Mouse (Mus musculus): ENCODE measurements at regions not wholly inside any gene's neighbourhood (a gene's known extent, or its start where the extent isn't known, plus 50 kb on each side); places are given as distances from the start of the nearest gene placed in this dataset.

DNA sequence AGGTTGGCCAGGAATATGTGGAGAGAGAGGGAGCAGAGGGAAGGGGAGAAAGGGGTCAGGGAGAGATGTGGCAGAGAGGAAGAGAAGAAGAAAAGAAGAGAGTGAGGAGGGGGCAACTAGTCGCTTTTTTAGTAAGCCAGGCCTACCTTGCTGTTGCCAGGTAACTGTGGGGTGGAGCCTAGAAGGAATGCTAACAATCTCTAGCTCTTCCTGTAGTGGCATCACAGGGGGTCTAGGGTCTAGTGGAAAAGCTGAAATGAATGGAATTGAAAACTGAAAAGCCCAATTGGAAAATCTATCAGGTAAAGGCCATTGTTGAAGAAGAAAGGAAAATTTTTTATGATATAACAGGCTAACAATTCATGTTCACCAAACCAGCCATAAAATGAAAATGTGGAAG, 336.5 kb downstream of the Phf14 start:
- H3K9me3 ChIP-seq: no peaks in the 10 kb centered on the region
- DNase-seq (ENCODE audit: low spot score): no peak
- no peaks in the 10 kb centered on the region for H3K27me3 ChIP-seq (replicated peaks; ENCODE audit: low read depth, poor library complexity, severe bottlenecking)
- H3K4me3 ChIP-seq: no peak overlapping the region
- H3K27ac ChIP-seq (replicated peaks): no peak overlapping the region
- 32% methylated on average over 1 of the region's 1 CpGs for WGBS
- H3K36me3 ChIP-seq (replicated peaks): no peaks in the 10 kb centered on the region
- H3K4me1 ChIP-seq: no peaks in the 10 kb centered on the region

DNA sequence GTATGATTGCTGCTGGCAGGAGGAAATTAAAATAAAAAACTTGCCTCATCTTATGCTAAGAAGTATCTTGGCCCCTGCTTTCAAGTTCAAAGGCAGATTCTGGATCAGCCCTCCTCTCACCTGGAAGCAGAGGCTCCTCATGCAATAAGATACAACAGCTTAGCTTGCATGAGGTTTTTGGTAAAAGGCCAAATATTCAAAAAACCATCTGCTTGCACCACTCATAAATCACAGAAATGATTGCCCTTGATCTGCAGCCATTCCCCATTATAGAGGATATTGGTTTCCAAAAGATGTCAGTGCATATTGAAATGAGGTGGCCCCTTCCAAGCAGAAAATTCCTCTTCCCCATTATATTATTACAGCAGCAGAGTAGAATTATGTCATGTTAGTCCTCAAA, 340.4 kb downstream of the Phf14 start:
- no peaks in the 10 kb centered on the region for H3K36me3 ChIP-seq (replicated peaks)
- H3K4me3 ChIP-seq: no peak overlapping the region

GRCm38 (mm10) chr6:12248599-12248998, 341.0 kb downstream of the Phf14 start:
- Histone ChIP-seq H3K27ac (replicated peaks) (no peak overlapping the region), H3K4me1 (no peaks in the 10 kb centered on the region), H3K9me3 (no peaks in the 10 kb centered on the region), H3K27me3 (replicated peaks; ENCODE audit: low read depth, poor library complexity, severe bottlenecking) (no peaks in the 10 kb centered on the region), H3K4me3 (no peak overlapping the region), H3K36me3 (replicated peaks) (no peaks in the 10 kb centered on the region)
- 78% methylated on average over 4 of the region's 4 CpGs for WGBS
- DNase-seq (ENCODE audit: low spot score): no peak

More for the DNA sequence above, 340.4 kb downstream of the Phf14 start:
- no peaks in the 10 kb centered on the region for H3K27me3 ChIP-seq (replicated peaks; ENCODE audit: low read depth, poor library complexity, severe bottlenecking)
- no peak overlapping the region for H3K27ac ChIP-seq (replicated peaks)
- no peaks in the 10 kb centered on the region for H3K9me3 ChIP-seq
- DNase-seq (ENCODE audit: low spot score): no peak
- no peaks in the 10 kb centered on the region for H3K4me1 ChIP-seq

DNA sequence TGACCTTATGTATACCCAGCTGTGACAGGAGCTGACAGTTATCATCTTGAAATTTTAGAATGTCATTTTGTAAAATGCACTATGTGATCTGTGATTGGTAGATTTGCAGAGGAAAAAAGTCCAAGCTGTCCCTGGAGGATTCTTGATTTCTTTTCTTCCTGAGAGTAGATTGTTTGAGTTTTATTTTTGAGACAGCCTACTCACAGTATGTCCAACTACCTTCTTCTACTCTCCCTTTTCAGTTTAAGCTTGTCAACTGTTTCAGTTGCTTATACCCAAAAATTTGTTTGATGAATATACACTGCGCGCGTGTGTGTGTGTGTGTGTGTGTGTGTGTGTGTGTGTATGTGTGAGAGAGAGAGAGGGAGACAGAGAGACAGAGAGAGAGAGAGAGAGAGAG, 346.9 kb downstream of the Phf14 start:
- no peaks in the 10 kb centered on the region for H3K27me3 ChIP-seq (replicated peaks; ENCODE audit: low read depth, poor library complexity, severe bottlenecking)
- no peak overlapping the region for H3K4me3 ChIP-seq
- no peaks in the 10 kb centered on the region for H3K36me3 ChIP-seq (replicated peaks)
- H3K4me1 ChIP-seq: peaks cover 11% of the 10 kb centered on the region; the same call in 1 of the 2 replicates
- no peak overlapping the region for H3K27ac ChIP-seq (replicated peaks)
- 96% methylated on average over 3 of the region's 3 CpGs for WGBS
- H3K9me3 ChIP-seq: no peaks in the 10 kb centered on the region
- DNase-seq (ENCODE audit: low spot score): no peak

DNA sequence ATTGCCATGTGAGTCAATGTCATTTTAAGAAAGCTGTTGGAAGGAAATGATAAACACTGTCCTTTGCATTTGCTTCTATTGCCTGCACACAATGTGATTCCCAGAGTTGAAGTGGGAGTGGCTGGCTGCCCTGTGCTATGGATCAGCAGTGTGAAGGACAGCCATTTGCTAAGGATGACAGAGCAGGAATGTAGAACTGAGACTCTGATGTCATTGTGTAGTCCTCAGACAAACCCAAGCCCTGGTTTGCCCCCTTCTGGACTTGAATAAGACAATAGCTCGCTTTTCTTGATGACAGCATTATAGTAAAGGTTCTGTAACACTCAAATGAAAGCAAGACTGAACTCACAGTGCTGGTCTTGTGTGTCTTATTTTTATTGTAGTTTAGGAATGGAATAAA, 347.8 kb downstream of the Phf14 start:
- Histone ChIP-seq H3K9me3 (no peaks in the 10 kb centered on the region), H3K27ac (replicated peaks) (no peak overlapping the region), H3K27me3 (replicated peaks; ENCODE audit: low read depth, poor library complexity, severe bottlenecking) (no peaks in the 10 kb centered on the region), H3K4me3 (no peak overlapping the region), H3K36me3 (replicated peaks) (no peaks in the 10 kb centered on the region), H3K4me1 (peaks cover 13% of the 10 kb centered on the region; the same call in 1 of the 2 replicates)
- 81% methylated on average over 1 of the region's 1 CpGs for WGBS
- no peak for DNase-seq (ENCODE audit: low spot score)

DNA sequence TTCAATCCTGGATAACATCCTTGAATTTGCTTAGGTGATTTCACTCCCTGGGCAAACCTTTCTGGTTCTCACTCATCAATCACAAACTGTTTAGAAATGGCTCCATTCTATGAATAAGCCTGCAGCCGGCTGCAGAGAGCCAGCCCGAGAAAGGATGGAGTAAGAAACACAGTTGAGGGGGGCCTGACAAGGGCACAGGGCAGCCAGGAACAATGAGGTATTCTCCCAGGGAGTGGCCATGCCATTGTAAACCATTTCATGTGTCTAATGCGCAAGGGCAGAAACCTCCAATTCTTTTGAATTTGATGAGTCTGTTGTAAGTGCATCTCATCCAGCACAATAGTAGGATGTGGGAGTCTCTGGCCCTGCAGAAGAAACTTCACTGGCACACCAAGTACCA, 350.7 kb downstream of the Phf14 start:
- no peak for DNase-seq (ENCODE audit: low spot score)
- Histone ChIP-seq H3K36me3 (replicated peaks) (no peaks in the 10 kb centered on the region), H3K9me3 (no peaks in the 10 kb centered on the region), H3K27me3 (replicated peaks; ENCODE audit: low read depth, poor library complexity, severe bottlenecking) (no peaks in the 10 kb centered on the region), H3K27ac (replicated peaks) (no peak overlapping the region), H3K4me3 (no peak overlapping the region), H3K4me1 (peaks cover 14% of the 10 kb centered on the region; the same call in 1 of the 2 replicates)
- WGBS: 66% methylated on average over 3 of the region's 3 CpGs

DNA sequence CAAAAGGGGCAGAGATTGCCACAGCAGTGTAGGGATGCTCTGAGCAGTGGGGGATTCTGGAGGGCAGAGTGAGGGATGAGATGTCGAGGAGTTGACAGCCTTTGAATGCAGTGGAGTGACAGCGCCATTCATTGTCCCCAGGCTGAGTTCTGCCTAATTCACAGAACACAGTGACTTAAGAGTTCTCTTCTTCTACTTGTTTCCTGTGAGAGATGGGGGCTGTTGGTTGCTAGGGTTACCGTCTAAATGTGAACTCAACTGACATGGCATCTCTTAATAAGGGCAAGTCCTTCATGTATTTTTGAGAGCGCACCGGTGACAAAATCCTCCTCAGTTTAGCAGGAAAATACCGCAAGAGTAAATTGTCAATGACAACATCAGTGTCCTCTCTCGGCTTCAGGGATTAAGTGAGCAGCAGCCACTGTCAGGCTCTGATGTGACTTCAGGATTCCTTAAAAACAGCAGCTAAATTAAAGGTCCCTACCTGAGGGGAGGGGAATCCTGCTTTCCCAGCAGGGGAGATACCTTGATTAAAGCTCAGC, 351.4 kb downstream of the Phf14 start:
- no peak overlapping the region for H3K4me3 ChIP-seq
- H3K4me1 ChIP-seq: peaks cover 14% of the 10 kb centered on the region; the same call in 1 of the 2 replicates
- no peaks in the 10 kb centered on the region for H3K27me3 ChIP-seq (replicated peaks; ENCODE audit: low read depth, poor library complexity, severe bottlenecking)
- 47% methylated on average over 7 of the region's 7 CpGs for WGBS
- peak; percentile 13 for DNase-seq (ENCODE audit: low spot score)
- no peaks in the 10 kb centered on the region for H3K36me3 ChIP-seq (replicated peaks)
- H3K27ac ChIP-seq (replicated peaks): no peak overlapping the region
- H3K9me3 ChIP-seq: no peaks in the 10 kb centered on the region

DNA sequence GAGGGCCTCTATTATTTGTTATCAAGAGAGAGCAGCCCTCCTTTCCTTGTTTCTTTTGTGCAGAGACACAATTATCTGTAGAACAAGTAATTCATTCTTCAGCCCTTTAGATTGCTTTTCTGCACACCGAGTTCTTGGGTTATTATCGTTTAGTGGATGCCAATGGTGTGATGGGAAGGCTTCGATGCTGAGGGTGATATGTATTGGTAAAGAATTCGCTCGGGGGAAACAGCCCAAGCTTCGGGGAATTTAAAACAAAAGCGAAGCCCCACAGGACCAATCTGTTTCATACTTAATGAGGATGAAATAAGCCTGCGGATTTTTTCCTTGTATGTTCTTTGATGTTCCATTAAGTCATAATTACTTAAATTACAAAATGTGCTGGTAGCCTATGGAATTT, 352.0 kb downstream of the Phf14 start:
- Histone ChIP-seq H3K9me3 (no peaks in the 10 kb centered on the region), H3K27ac (replicated peaks) (no peak overlapping the region), H3K4me1 (peaks cover 14% of the 10 kb centered on the region; the same call in 1 of the 2 replicates), H3K36me3 (replicated peaks) (no peaks in the 10 kb centered on the region), H3K4me3 (no peak overlapping the region), H3K27me3 (replicated peaks; ENCODE audit: low read depth, poor library complexity, severe bottlenecking) (no peaks in the 10 kb centered on the region)
- 65% methylated on average over 8 of the region's 8 CpGs for WGBS
- no peak for DNase-seq (ENCODE audit: low spot score)

DNA sequence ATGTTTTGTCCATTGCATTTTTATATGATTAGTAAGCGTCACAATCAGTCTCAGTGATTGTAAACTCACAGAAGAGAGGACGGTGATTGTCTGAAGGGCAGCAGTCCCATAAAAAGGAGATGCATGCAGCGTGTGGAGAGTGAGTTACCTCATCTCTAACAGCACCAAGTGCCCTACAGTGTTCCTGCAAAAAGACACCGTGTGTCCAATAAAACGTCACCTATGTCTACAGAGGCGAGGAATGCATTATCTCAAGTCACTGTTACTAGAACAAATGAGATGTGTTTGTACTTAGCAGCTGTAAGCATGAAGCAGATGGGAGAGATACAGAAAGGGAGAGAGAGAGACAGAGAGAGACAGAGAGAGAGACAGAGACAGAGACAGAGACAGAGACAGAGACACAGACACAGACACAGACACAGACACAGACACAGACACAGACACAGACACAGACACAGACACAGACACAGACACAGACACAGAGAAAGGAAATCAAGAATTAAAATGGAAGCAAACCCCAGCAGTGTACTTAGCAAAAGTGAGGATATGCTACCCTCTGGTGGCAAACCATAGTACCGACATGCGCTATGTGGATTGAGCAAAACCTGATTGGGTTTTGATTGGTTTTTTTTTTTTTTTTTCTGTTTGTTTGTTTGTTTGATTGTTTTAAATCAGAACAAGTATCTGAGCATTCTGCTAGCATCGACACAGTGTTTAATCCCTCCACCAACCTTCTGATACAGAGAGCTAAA, 352.9 kb downstream of the Phf14 start:
- Histone ChIP-seq H3K9me3 (no peaks in the 10 kb centered on the region), H3K27ac (replicated peaks) (no peak overlapping the region), H3K27me3 (replicated peaks; ENCODE audit: low read depth, poor library complexity, severe bottlenecking) (no peaks in the 10 kb centered on the region), H3K4me1 (peaks cover 14% of the 10 kb centered on the region; the same call in 1 of the 2 replicates), H3K36me3 (replicated peaks) (no peaks in the 10 kb centered on the region), H3K4me3 (no peak overlapping the region)
- peak; percentile 42 for DNase-seq (ENCODE audit: low spot score)
- WGBS: 51% methylated on average over 9 of the region's 9 CpGs

Data from embryonic facial prominence, embryonic 10.5 days (tissue).